Mouse (Mus musculus) lung, adult 2 months (tissue): ENCODE measurements around the gene Ankle1.

Source experiments
- CTCF ChIP-seq: fragments of 200-500 bp; IDR thresholded peaks from 2 replicates; pipeline ENCODE4 v1.5.1; 2011; ENCODE audit warnings: mild to moderate bottlenecking, low read length, control low read depth; ENCODE audit not compliant: insufficient read depth
- POLR2A ChIP-seq: fragments of 200-500 bp; IDR thresholded peaks from 2 replicates; pipeline ENCODE4 v1.6.1; 2011; ENCODE audit warnings: low read depth, mild to moderate bottlenecking, control low read depth, low read length, borderline replicate concordance; ENCODE audit errors: extremely low read depth

- no peak for TF ChIP-seq CTCF
- no peak for TF ChIP-seq POLR2A
Measured at GRCm38 (mm10) chr8:71437041-71437440, 31.2 kb downstream of the Ankle1 start.
